Mouse (Mus musculus) cerebellum, adult 11-12 months (tissue): ENCODE measurements at regions not wholly inside any gene's neighbourhood (a gene's known extent, or its start where the extent isn't known, plus 50 kb on each side); places are given as distances from the start of the nearest gene placed in this dataset.

Source experiments
- DNase-seq: peaks from one replicate; pipeline ENCODE4 v3.0.0; 2022

DNA sequence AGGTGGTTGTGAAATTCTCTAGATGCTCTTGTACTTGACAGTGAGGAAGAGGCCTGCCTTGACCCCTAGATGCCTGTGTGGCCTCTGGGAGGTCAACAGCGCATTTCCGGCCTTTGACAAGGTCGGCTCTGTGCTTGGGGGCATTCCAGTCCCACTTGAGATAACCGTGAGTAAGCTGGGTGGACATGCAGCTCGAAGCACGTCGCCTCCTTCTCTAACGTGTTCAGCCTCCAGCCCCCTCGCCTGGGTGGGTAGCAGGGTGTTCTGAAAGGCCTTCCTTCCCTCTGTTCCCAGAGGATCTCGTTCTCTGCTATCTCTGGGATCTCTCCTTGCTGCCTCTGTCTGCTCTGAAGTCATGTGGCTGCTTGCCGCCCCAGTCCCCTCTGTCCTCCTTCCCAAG, 70.2 kb upstream of the Slc38a2 start:
- no peak for DNase-seq

- DNase-seq: no peak
Measured at GRCm38 (mm10) chr15:96768301-96768993, 68.9 kb upstream of the Slc38a2 start.

GRCm38 (mm10) chr15:96767188-96767587, 67.7 kb upstream of the Slc38a2 start:
- DNase-seq: no peak

GRCm38 (mm10) chr15:96766238-96766637, 66.7 kb upstream of the Slc38a2 start:
- no peak for DNase-seq

DNA sequence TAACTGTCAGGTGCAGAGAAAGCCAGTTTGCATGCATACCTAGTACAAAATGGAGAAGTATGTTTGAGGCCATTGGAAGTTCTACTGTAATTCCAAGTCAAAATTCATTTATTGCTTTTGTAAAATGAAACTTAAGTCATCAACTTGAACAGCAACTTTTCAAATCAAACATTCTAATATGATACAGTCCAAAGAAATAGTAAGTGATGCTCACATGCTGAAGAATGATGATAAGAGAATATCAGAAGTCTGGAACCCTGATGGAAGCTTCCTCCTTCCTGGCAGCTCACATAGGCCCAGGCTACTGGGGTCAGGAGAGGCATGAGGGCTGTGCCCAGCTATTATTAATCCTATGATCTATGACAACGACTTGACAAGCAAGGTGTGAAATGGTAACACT, 64.1 kb upstream of the Slc38a2 start:
- no peak for DNase-seq

- no peak for DNase-seq
Measured at GRCm38 (mm10) chr15:96759078-96759995, 59.8 kb upstream of the Slc38a2 start.

DNA sequence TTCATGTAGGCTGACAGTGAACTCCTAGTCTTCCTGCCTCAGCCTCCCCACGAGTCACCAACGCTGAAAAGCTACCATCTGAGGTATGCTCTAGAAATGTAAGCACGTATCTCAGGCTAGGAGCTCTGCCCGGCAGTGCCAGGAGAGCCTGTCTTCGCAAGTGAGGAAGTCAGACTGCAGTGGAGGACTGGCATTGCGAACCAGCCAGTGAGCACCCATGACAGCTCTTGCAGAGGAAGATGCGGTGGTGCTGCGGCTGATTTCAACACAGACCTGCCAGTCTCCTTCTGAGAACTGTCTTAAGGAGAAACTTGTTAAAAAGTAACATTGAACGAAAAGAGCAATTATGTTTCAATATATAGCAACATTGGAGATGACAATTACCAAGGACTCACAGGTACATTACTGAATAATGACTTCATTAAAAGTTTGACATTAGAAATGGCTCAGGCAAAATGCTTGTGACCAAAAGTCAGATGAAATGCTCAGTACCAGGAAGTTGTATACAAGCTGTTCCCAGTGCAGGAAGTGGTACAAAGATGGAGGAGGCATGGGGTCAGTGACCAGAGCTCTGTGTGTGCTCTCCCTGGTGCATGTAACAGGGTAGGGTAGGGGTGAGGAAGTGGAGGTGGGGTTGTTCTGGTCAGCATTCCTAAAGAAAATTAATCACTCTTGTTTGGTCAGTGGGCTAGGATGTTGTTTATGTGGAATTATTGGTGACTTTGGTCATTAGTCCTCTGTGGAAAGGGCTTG, 58.1 kb upstream of the Slc38a2 start:
- DNase-seq: no peak

DNA sequence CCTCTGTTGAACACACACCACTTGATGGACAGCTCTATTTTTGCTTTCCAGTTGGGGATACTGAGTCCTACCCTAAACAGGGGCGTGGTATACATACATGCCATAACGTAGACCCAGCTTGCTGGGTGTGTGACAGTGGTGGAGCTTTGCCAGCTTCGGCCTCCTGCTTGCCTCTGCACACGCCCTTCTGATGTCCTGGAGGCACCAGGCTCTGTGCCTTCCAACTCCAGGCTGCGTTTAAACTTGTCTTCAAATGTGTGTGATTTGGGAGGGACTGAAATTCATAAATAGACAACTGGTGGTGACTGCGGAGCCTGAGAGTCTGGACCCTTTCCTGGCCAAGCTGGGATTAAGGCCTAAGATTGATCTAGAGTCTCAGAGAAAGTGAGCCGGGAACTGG, 56.9 kb upstream of the Slc38a2 start:
- no peak for DNase-seq

- DNase-seq: no peak
Measured at GRCm38 (mm10) chr15:96755951-96756350, 56.4 kb upstream of the Slc38a2 start.

GRCm38 (mm10) chr15:96755322-96755942, 55.9 kb upstream of the Slc38a2 start:
- DNase-seq: no peak

DNA sequence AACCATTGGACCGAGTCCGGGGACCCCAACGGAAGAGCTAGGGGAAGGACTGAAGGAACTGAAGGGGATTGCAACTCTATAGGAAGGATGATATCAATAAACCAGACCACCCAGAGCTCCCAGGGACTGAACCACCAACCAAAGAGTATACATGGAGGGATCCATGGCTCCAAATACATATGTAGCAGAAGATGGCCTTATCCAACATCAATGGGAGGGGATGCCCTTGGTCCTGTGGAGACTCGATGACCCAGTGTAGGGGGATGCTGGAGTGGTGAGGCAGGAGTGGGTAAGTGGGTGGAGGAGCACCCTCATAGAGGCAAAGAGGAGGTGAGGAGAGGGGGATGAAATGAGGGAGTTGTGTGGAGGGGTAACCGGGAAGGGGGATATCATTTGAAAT, 54.5 kb upstream of the Slc38a2 start:
- DNase-seq: no peak

- DNase-seq: no peak
Measured at GRCm38 (mm10) chr15:96752719-96753118, 53.2 kb upstream of the Slc38a2 start.

DNA sequence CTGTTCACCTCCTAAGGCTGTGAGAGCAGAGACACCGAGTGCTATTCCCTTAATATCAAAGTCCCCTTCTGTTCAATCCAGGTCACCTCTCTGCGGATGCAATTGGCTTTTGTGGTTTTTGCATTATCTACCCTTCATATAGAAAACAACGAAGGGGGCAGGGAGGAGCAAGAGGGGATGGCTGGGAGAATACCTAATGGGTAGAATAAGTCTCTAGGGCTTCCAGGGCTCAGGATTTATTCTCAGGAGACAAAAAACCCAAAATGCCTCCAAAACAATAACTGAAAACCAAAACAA, 52.5 kb upstream of the Slc38a2 start:
- no peak for DNase-seq

DNA sequence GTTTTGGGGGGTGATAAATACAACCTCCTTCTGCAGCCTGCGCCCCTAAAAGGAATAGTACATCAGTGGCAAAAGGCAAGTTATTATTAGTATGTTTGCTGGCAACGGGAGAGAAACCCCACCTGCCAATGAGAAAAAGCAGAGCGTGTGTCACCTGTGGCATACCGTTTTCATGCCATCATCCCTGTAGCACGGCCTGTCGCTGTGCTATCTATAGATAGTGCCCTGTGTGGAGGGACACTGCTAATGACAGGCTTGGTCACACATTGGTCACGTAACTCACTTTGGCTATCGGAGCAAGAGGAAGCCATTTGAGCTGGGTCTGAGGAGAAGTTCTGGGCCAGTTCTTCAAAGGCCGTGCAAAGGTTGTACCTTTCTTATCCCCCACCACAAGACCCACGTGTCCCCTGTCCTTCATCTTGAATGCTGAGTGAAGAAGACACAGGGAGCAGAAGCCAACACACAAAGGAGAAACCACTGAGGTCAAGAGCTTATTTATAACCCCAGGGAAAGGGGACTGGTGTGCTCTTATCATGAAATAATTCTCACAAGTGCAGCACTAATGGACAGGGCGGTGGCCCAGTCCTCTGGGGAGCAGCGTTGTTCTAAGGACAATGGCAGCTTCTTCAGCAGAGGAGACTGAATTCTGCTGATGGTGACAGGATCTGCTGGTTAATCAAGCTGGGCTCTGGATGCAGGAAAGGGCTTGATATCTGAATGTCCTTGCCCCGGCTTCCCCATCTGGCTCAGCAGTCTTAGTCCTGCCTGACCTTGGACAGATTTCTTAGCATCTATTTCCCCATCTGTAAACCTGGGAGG, 51.9 kb upstream of the Slc38a2 start:
- no peak for DNase-seq

DNA sequence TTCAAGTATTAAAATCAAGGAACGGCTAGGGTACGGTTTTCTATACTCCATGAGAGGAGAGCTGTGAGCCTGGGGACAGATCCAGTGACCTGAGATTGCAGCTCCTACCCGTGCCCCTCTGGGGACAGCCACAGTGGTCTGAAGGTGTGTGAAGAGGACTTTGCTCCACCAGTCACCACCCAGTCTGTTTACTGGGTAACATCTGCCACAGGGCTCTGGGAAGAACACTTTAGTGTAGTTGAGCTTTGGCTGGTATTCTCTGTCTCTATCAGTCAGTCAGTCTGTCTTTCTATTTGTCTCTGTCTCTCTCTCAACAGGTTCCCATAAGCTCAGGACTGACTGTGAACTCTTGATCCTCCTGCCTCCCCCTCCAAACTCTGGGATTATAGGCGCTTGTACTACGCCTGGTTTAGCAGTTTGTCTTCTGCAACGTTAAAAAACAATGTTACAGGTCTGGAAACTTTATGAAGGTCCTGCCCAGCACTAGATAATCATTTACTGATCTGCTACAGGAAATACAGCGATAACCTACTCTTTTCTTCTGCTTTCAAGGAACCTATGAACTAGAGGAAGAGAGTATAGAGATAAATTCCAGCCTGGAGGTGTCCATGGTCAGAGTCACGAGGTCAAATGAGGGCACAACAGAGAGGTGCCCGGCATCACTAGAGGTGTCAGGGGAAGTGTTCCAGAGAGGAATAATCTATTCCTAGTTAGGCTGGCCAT, 50.2 kb upstream of the Slc38a2 start:
- DNase-seq: no peak
